In genomic region chr13:106937138-106937472, GRCm38 (mm10) we compare ENCODE assay signal across 7 mouse cellular contexts. TPM values are rescaled to one million over a fixed set of nuclear protein-coding genes. Genes with fewer than 3 reads are reported as not detected.
DNase-seq lines count a peak whose midpoint lies in the region; ATAC-seq and TF ChIP-seq lines count a peak whose summit lies in the region.

No protein-coding gene starts in this region.

- H3K4me3 ChIP-seq in lung, embryonic 15.5 days, result peak overlapping the region; percentile 96
- H3K4me3 ChIP-seq in forebrain, embryonic 10.5 days, result peak overlapping the region; percentile 98
- peak overlapping the region; percentile 98 for H3K4me3 ChIP-seq in limb, embryonic 12.5 days (replicated peaks)
- H3K4me3 ChIP-seq in small intestine, adult 2 months (ENCODE audit: low read depth, low read length), result peak overlapping the region; percentile 87

- TF ChIP-seq CTCF in small intestine, adult 2 months (IDR thresholded peaks at IDR 0.05; ENCODE audit: extremely low read depth, insufficient read length, insufficient replicate concordance, low read depth, low read length), result no peak

- intact Hi-C loops in left cerebral cortex, postnatal 14 days (cut with DNase I), result no loop called here

- no peak for DNase-seq in lung, postnatal 25 days (ENCODE audit: low spot score)
- no peak for DNase-seq in forebrain, embryonic 10.5 days (ENCODE audit: extremely low spot score, low spot score)
- DNase-seq in left cerebral cortex, postnatal 14 days (ENCODE audit: low spot score in 2 of 2), result no peak
- no peak for DNase-seq in cerebellum, postnatal 10 days

- peaks cover 11% of the 10 kb centered on the region for H3K4me1 ChIP-seq in lung, embryonic 15.5 days
- peaks cover 17% of the 10 kb centered on the region for H3K4me1 ChIP-seq in forebrain, embryonic 10.5 days
- peaks cover 7% of the 10 kb centered on the region for H3K4me1 ChIP-seq in limb, embryonic 12.5 days (replicated peaks)
- H3K4me1 ChIP-seq in small intestine, adult 2 months (ENCODE audit: control insufficient read depth, insufficient read depth, insufficient read length, low read length), result peaks cover 3% of the 10 kb centered on the region; the same call in 1 of the 2 replicates

- ATAC-seq in lung, embryonic 15.5 days (ENCODE audit: borderline replicate concordance, extremely low read depth, low FRiP score, low TSS enrichment), result no peak; the same call in 1 of the 2 replicates
- peak; percentile 27; the same call in 1 of the 2 replicates for ATAC-seq in limb, embryonic 12.5 days (ENCODE audit: insufficient number of reproducible peaks, insufficient read depth, low FRiP score, low TSS enrichment, low read depth)

- H3K36me3 ChIP-seq in lung, embryonic 15.5 days, result no peaks in the 10 kb centered on the region
- peaks cover 3% of the 10 kb centered on the region; the same call in 1 of the 2 replicates for H3K36me3 ChIP-seq in forebrain, embryonic 10.5 days (replicated peaks)
- H3K36me3 ChIP-seq in limb, embryonic 12.5 days, result no peaks in the 10 kb centered on the region
- H3K36me3 ChIP-seq in small intestine, adult 2 months (ENCODE audit: control insufficient read depth, insufficient read depth, low read length), result no peaks in the 10 kb centered on the region

- H3K4me2 ChIP-seq in lung, embryonic 15.5 days, result peak overlapping the region; percentile 58
- peak overlapping the region; percentile 64 for H3K4me2 ChIP-seq in limb, embryonic 12.5 days

- H3K9ac ChIP-seq in lung, embryonic 15.5 days, result peak overlapping the region; percentile 94; the same call in 1 of the 2 replicates
- peak overlapping the region; percentile 92; the same call in 1 of the 2 replicates for H3K9ac ChIP-seq in limb, embryonic 12.5 days (replicated peaks)

- no peaks in the 10 kb centered on the region for H3K9me3 ChIP-seq in lung, embryonic 15.5 days
- H3K9me3 ChIP-seq in forebrain, embryonic 10.5 days, result no peaks in the 10 kb centered on the region
- no peaks in the 10 kb centered on the region for H3K9me3 ChIP-seq in limb, embryonic 12.5 days

- no peak overlapping the region for H3K27ac ChIP-seq in lung, embryonic 15.5 days
- peak overlapping the region; percentile 96 for H3K27ac ChIP-seq in forebrain, embryonic 10.5 days
- no peak overlapping the region for H3K27ac ChIP-seq in limb, embryonic 12.5 days
- H3K27ac ChIP-seq in small intestine, adult 2 months (ENCODE audit: insufficient read depth, low read depth, low read length), result no peak overlapping the region

- no peaks in the 10 kb centered on the region for H3K27me3 ChIP-seq in lung, embryonic 15.5 days
- no peaks in the 10 kb centered on the region for H3K27me3 ChIP-seq in forebrain, embryonic 10.5 days (ENCODE audit: poor library complexity, severe bottlenecking)
- H3K27me3 ChIP-seq in limb, embryonic 12.5 days, result no peaks in the 10 kb centered on the region
- H3K27me3 ChIP-seq in small intestine, adult 2 months (ENCODE audit: control insufficient read depth, insufficient read depth, low read length), result no peaks in the 10 kb centered on the region

- no peak for TF ChIP-seq POLR2A in small intestine, adult 2 months (IDR thresholded peaks at IDR 0.05; ENCODE audit: low read depth, low read length)

- 27% methylated on average over 7 of the region's 7 CpGs for whole genome bisulfite sequencing in lung, embryonic 15.5 days
- 30% methylated on average over 7 of the region's 7 CpGs for WGBS in forebrain, embryonic 10.5 days
- WGBS in limb, embryonic 12.5 days, result 28% methylated on average over 7 of the region's 7 CpGs
- WGBS in small intestine, adult 2 months, result 22% methylated on average over 7 of the region's 7 CpGs

RNA-seq across cellular contexts. Expression of gene Ipo11, which starts 0.3 kb away (rescaled TPM):
- polyA plus RNA-seq in lung, embryonic 15.5 days (2015; fragmentation: Nextera tagmentation; extraction: Ambion mirVana), result 60.5 and 61.1 TPM in 2 replicates
- 108 and 114 TPM in 2 replicates for polyA plus RNA-seq in forebrain, embryonic 10.5 days (2016; fragmentation: Nextera tagmentation; extraction: Ambion mirVana)
- polyA plus RNA-seq in limb, embryonic 12.5 days (2016; fragmentation: Nextera tagmentation; extraction: Ambion mirVana), result 59.0 and 59.3 TPM in 2 replicates
- 3.3 and 5.6 TPM in 2 replicates for polyA plus RNA-seq in small intestine, adult 2 months (2012; rRNA removed)
- 10 to 100 TPM; 61.1 to 62.2 TPM for total RNA-seq in left cerebral cortex, postnatal 14 days (2021)

RNA-seq across cellular contexts. Expression of gene Dimt1, which starts 9.8 kb away (rescaled TPM):
- polyA plus RNA-seq in lung, embryonic 15.5 days (2015; fragmentation: Nextera tagmentation; extraction: Ambion mirVana), result 44.1 and 44.2 TPM in 2 replicates
- 50.1 and 56.1 TPM in 2 replicates for polyA plus RNA-seq in forebrain, embryonic 10.5 days (2016; fragmentation: Nextera tagmentation; extraction: Ambion mirVana)
- polyA plus RNA-seq in limb, embryonic 12.5 days (2016; fragmentation: Nextera tagmentation; extraction: Ambion mirVana), result 49.6 and 56.1 TPM in 2 replicates
- 0.46 and 0.60 TPM in 2 replicates for polyA plus RNA-seq in small intestine, adult 2 months (2012; rRNA removed)
- 10 to 100 TPM; 17.8 to 19.0 TPM for total RNA-seq in left cerebral cortex, postnatal 14 days (2021)

Comparison
In these comparisons a context has a peak if more than half of its experiments do, and no peak if none do; other contexts are left out.
1. RNA of gene Dimt1, which starts 9.8 kb away (polyA plus RNA-seq): 50.1 to 56.1 TPM in forebrain, embryonic 10.5 days, 49.6 to 56.1 TPM in limb, embryonic 12.5 days and 44.1 to 44.2 TPM in lung, embryonic 15.5 days; 0.46 to 0.60 TPM in small intestine, adult 2 months; every median in the first group is over 10 times any median in the second.
2. Peak in every context shown above with its lines, with median percentiles within 50 percentile points of each other: H3K4me3 ChIP-seq.